Mouse (Mus musculus) testis, adult 2 months (tissue): ENCODE measurements at regions not wholly inside any gene's neighbourhood (a gene's known extent, or its start where the extent isn't known, plus 50 kb on each side); places are given as distances from the start of the nearest gene placed in this dataset.
A peak's percentile ranks its signal among the peaks of the same experiment; 100 is the strongest.

Experiments used
- H3K27ac ChIP-seq: fragments of 200-500 bp; 2 replicates; pipeline ENCODE4 v1.5.1; 2012; ENCODE audit warnings: low read depth, low read length; ENCODE audit not compliant: control insufficient read depth, insufficient read depth
- H3K27me3 ChIP-seq: fragments of 200-500 bp; 2 replicates; pipeline ENCODE4 v1.6.1; 2012; ENCODE audit warnings: mild to moderate bottlenecking, low read length, moderate library complexity; ENCODE audit not compliant: control insufficient read depth, insufficient read depth
- H3K36me3 ChIP-seq: fragments of 200-500 bp; 2 replicates; pipeline ENCODE4 v1.6.1; 2012; ENCODE audit warnings: mild to moderate bottlenecking, low read length; ENCODE audit not compliant: control insufficient read depth, insufficient read depth
- H3K4me1 ChIP-seq: fragments of 200-500 bp; 2 replicates; pipeline ENCODE4 v1.6.1; 2012; ENCODE audit warnings: low read length; ENCODE audit not compliant: control insufficient read depth, insufficient read depth
- H3K4me3 ChIP-seq: fragments of 200-500 bp; 2 replicates; pipeline ENCODE4 v1.5.1; 2012; ENCODE audit warnings: low read depth, mild to moderate bottlenecking, low read length, moderate library complexity, mixed read lengths; ENCODE audit not compliant: control insufficient read depth
- CTCF ChIP-seq: fragments of 200-500 bp; IDR thresholded peaks from 2 replicates; pipeline ENCODE4 v1.5.1; 2012; ENCODE audit warnings: low read depth, mild to moderate bottlenecking, inconsistent platforms, low read length, moderate library complexity; ENCODE audit not compliant: control insufficient read depth, insufficient read depth, insufficient replicate concordance
- POLR2A ChIP-seq: fragments of 200-500 bp; IDR thresholded peaks from 2 replicates; pipeline ENCODE4 v1.6.1; 2012; ENCODE audit warnings: low read depth, mild to moderate bottlenecking, inconsistent platforms, low read length, moderate library complexity; ENCODE audit not compliant: control insufficient read depth

- Histone ChIP-seq H3K27ac (no peak overlapping the region), H3K27me3 (no peaks in the 10 kb centered on the region), H3K4me1 (peaks cover 2% of the 10 kb centered on the region), H3K4me3 (no peak overlapping the region), H3K36me3 (no peaks in the 10 kb centered on the region)
- TF ChIP-seq POLR2A (no peak), CTCF (no peak)
These were observed 69.8 kb upstream of the Arhgap5 start for GRCm38 (mm10) chr12:52434021-52434420.

GRCm38 (mm10) chr12:52435321-52435720, 68.5 kb upstream of the Arhgap5 start:
- Histone ChIP-seq H3K27ac (no peak overlapping the region), H3K4me1 (peaks cover 2% of the 10 kb centered on the region), H3K36me3 (no peaks in the 10 kb centered on the region), H3K4me3 (no peak overlapping the region), H3K27me3 (no peaks in the 10 kb centered on the region)
- TF ChIP-seq CTCF: no peak
- TF ChIP-seq POLR2A: no peak

- peak overlapping the region; percentile 43; the same call in 1 of the 2 replicates for H3K4me3 ChIP-seq
- no peaks in the 10 kb centered on the region for H3K36me3 ChIP-seq
- no peaks in the 10 kb centered on the region for H3K27me3 ChIP-seq
- H3K27ac ChIP-seq: no peak overlapping the region
- TF ChIP-seq CTCF (no peak), POLR2A (no peak)
- peaks cover 2% of the 10 kb centered on the region for H3K4me1 ChIP-seq
These were observed 68.0 kb upstream of the Arhgap5 start for GRCm38 (mm10) chr12:52435795-52436211.

GRCm38 (mm10) chr12:52436941-52437340, 66.8 kb upstream of the Arhgap5 start:
- Histone ChIP-seq H3K36me3 (no peaks in the 10 kb centered on the region), H3K4me1 (peaks cover 2% of the 10 kb centered on the region), H3K4me3 (no peak overlapping the region), H3K27me3 (no peaks in the 10 kb centered on the region), H3K27ac (no peak overlapping the region)
- no peak for TF ChIP-seq POLR2A
- TF ChIP-seq CTCF: no peak

- peaks cover 2% of the 10 kb centered on the region for H3K4me1 ChIP-seq
These were observed 64.5 kb upstream of the Arhgap5 start for GRCm38 (mm10) chr12:52439241-52439640.

GRCm38 (mm10) chr12:52440868-52441365, 62.9 kb upstream of the Arhgap5 start:
- H3K4me1 ChIP-seq: no peaks in the 10 kb centered on the region; the same call in 1 of the 2 replicates
- H3K4me3 ChIP-seq: no peak overlapping the region
- TF ChIP-seq POLR2A: no peak
- TF ChIP-seq CTCF: no peak
- no peaks in the 10 kb centered on the region for H3K36me3 ChIP-seq
- no peaks in the 10 kb centered on the region for H3K27me3 ChIP-seq
- H3K27ac ChIP-seq: no peak overlapping the region

More at GRCm38 (mm10) chr12:52439241-52439640, 64.5 kb upstream of the Arhgap5 start:
- no peak for TF ChIP-seq POLR2A
- no peak for TF ChIP-seq CTCF
- H3K27me3 ChIP-seq: no peaks in the 10 kb centered on the region
- no peak overlapping the region for H3K4me3 ChIP-seq
- H3K27ac ChIP-seq: no peak overlapping the region
- H3K36me3 ChIP-seq: no peaks in the 10 kb centered on the region

- H3K27ac ChIP-seq: no peak overlapping the region
- H3K4me3 ChIP-seq: no peak overlapping the region
- no peaks in the 10 kb centered on the region for H3K36me3 ChIP-seq
- TF ChIP-seq CTCF: no peak
- TF ChIP-seq POLR2A: no peak
- H3K27me3 ChIP-seq: no peaks in the 10 kb centered on the region
- no peaks in the 10 kb centered on the region for H3K4me1 ChIP-seq
These were observed 61.4 kb upstream of the Arhgap5 start for GRCm38 (mm10) chr12:52442337-52442736.

- H3K4me1 ChIP-seq: no peaks in the 10 kb centered on the region
- no peaks in the 10 kb centered on the region for H3K36me3 ChIP-seq
- H3K27ac ChIP-seq: no peak overlapping the region
- no peaks in the 10 kb centered on the region for H3K27me3 ChIP-seq
- no peak overlapping the region for H3K4me3 ChIP-seq
- TF ChIP-seq CTCF: no peak
- TF ChIP-seq POLR2A: no peak
These were observed 58.0 kb upstream of the Arhgap5 start for GRCm38 (mm10) chr12:52445731-52446130.
